In the genomic region with DNA sequence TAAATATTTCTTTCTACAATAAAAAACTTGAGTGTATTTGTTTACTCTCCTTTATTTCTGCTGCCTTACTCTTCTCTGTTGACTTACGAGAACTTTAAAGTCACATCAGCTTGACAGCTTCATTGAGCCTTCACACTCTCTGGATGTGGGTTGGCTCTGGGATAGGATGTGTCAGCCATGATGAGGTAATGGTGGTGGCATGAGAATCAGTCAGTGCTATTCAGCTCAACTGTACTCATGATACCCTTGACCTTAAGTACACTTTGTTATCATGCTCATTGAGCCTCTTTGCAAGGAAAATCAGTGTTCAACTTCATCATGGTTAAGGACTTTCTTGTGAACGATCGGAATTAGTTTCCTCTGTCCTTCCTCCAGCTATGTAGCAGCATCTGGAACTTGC, we compare ENCODE assay signal across 22 mouse cellular contexts.
DNase-seq lines count a peak whose midpoint lies in the region; ATAC-seq and TF ChIP-seq lines count a peak whose summit lies in the region.
"Had no signal": no experiment of that assay in that cellular context is flagged by ENCODE, and none has a peak within 500 bp of the region (broad histone marks: within the 10 kb centered on the region; RNA-seq: fewer than 3 reads in every experiment).

No protein-coding gene starts in this region.

- H3K27me3 ChIP-seq in stomach, postnatal 0 days (ENCODE audit: control insufficient read depth, insufficient read depth, low read length) = no peaks in the 10 kb centered on the region
- H3K27me3 ChIP-seq: embryonic facial prominence, embryonic 13.5 days; embryonic facial prominence, embryonic 15.5 days; forebrain, embryonic 13.5 days; forebrain, embryonic 15.5 days had no signal

- 66% methylated on average over 3 of the region's 3 CpGs for WGBS in stomach, postnatal 0 days

- DNase-seq in adrenal gland, adult (ENCODE audit: inconsistent age in 2 of 2, low spot score in 1 of 2) = peak; percentile 41 to 72
- DNase-seq in adrenal gland, postnatal 4 days (ENCODE audit: low spot score in 2 of 2) = no peak
- DNase-seq in 3T3-L1 (ENCODE audit: low read depth, low spot score) = peak; percentile 22
- peak; percentile 2 for DNase-seq in adrenal gland, postnatal 10 days
- DNase-seq in adrenal gland, postnatal 36 days = peak; percentile 31 to 36
- DNase-seq in frontal cortex, postnatal 36 days (ENCODE audit: low spot score in 2 of 2) = no peak
- no peak for DNase-seq in lung, postnatal 14 days
- DNase-seq in stomach, postnatal 0 days (ENCODE audit: low spot score) = no peak
- DNase-seq: cerebellum, adult 11 months; cerebellum, adult 18-20 months; cerebellum, adult 8-10 months; cerebellum, adult 9-11 months; cerebellum, postnatal 14 days; cerebellum, postnatal 36 days; embryo, embryonic 11 days; forebrain, postnatal 0 days had no signal

- H3K4me1 ChIP-seq in stomach, postnatal 0 days (replicated peaks; ENCODE audit: control insufficient read depth, insufficient read depth) = no peaks in the 10 kb centered on the region
- H3K4me1 ChIP-seq: embryonic facial prominence, embryonic 13.5 days; embryonic facial prominence, embryonic 15.5 days; forebrain, embryonic 10.5 days; forebrain, embryonic 13.5 days; forebrain, embryonic 15.5 days had no signal

- no peak overlapping the region for H3K9ac ChIP-seq in stomach, postnatal 0 days (ENCODE audit: low read length)
- H3K9ac ChIP-seq: embryonic facial prominence, embryonic 13.5 days; embryonic facial prominence, embryonic 15.5 days; forebrain, embryonic 13.5 days; forebrain, embryonic 15.5 days; forebrain, postnatal 0 days had no signal

- TF ChIP-seq CTCF in stomach, postnatal 0 days (IDR thresholded peaks at IDR 0.05; ENCODE audit: low read depth) = no peak

- no peaks in the 10 kb centered on the region for H3K9me3 ChIP-seq in stomach, postnatal 0 days (ENCODE audit: control insufficient read depth, low read length)
- H3K9me3 ChIP-seq: embryonic facial prominence, embryonic 13.5 days; embryonic facial prominence, embryonic 15.5 days; forebrain, embryonic 10.5 days; forebrain, embryonic 13.5 days; forebrain, embryonic 15.5 days had no signal

- no peaks in the 10 kb centered on the region for H3K36me3 ChIP-seq in stomach, postnatal 0 days (ENCODE audit: control insufficient read depth, insufficient read depth, low read length)
- H3K36me3 ChIP-seq: forebrain, embryonic 10.5 days; forebrain, embryonic 15.5 days had no signal

- H3K4me3 ChIP-seq in stomach, postnatal 0 days (ENCODE audit: low read depth, low read length) = no peak overlapping the region
- H3K4me3 ChIP-seq: embryonic facial prominence, embryonic 13.5 days; embryonic facial prominence, embryonic 15.5 days; erythroblast, embryonic 14.5 days; forebrain, embryonic 10.5 days; forebrain, embryonic 13.5 days; forebrain, embryonic 15.5 days had no signal

- no peak for TF ChIP-seq EP300 in stomach, postnatal 0 days (optimal IDR thresholded peaks at IDR 0.05)

- no peak for ATAC-seq in stomach, postnatal 0 days (ENCODE audit: low FRiP score, low TSS enrichment)
- ATAC-seq: forebrain, embryonic 13.5 days; forebrain, embryonic 15.5 days; forebrain, postnatal 0 days had no signal

- no peak overlapping the region for H3K4me2 ChIP-seq in stomach, postnatal 0 days (replicated peaks; ENCODE audit: low read depth)
- H3K4me2 ChIP-seq: embryonic facial prominence, embryonic 13.5 days; embryonic facial prominence, embryonic 15.5 days; forebrain, embryonic 13.5 days; forebrain, embryonic 15.5 days had no signal

- no peak overlapping the region for H3K27ac ChIP-seq in stomach, postnatal 0 days (replicated peaks)
- H3K27ac ChIP-seq: embryonic facial prominence, embryonic 13.5 days; embryonic facial prominence, embryonic 15.5 days; forebrain, embryonic 10.5 days; forebrain, embryonic 13.5 days; forebrain, embryonic 15.5 days had no signal

Comparison
In these comparisons a context has a peak if more than half of its experiments do, and no peak if none do; other contexts are left out.
1. DNase-seq: peak in adrenal gland, adult (2 of 2), 3T3-L1 (single experiment), adrenal gland, postnatal 10 days (single experiment) and adrenal gland, postnatal 36 days (2 of 2); none in adrenal gland, postnatal 4 days (0 of 2), frontal cortex, postnatal 36 days (0 of 2), lung, postnatal 14 days (single experiment) and stomach, postnatal 0 days (single experiment).